Mouse (Mus musculus): ENCODE results near the gene Mecom. TPM values are rescaled to one million over a fixed set of nuclear protein-coding genes. Genes with fewer than 3 reads are reported as not detected.
A peak's percentile ranks its signal among the peaks of the same experiment; 100 is the strongest.

Gene Mecom
- polyA plus RNA-seq, 1 experiment: 7.3 TPM

GRCm38 (mm10) chr3:30104515-30105098, 443.2 kb downstream of the Mecom start:
- no peak for DNase-seq (ENCODE audit: low read depth)
- no peak for TF ChIP-seq POLR2A (IDR thresholded peaks at IDR 0.05; ENCODE audit: borderline replicate concordance, extremely low read depth, insufficient read depth, insufficient read length, poor library complexity, severe bottlenecking)
- no peak for TF ChIP-seq CTCF (IDR thresholded peaks at IDR 0.05; ENCODE audit: borderline replicate concordance, extremely low read depth, insufficient read depth, insufficient read length)

- DNase-seq (ENCODE audit: low read depth): no peak
- no peak for TF ChIP-seq POLR2A (IDR thresholded peaks at IDR 0.05; ENCODE audit: borderline replicate concordance, extremely low read depth, insufficient read depth, insufficient read length, poor library complexity, severe bottlenecking)
- no peak for TF ChIP-seq CTCF (IDR thresholded peaks at IDR 0.05; ENCODE audit: borderline replicate concordance, extremely low read depth, insufficient read depth, insufficient read length)
Observed at GRCm38 (mm10) chr3:30101146-30101545, 446.7 kb downstream of the Mecom start.

GRCm38 (mm10) chr3:30097713-30098112, 450.1 kb downstream of the Mecom start:
- TF ChIP-seq CTCF (IDR thresholded peaks at IDR 0.05; ENCODE audit: borderline replicate concordance, extremely low read depth, insufficient read depth, insufficient read length): no peak
- TF ChIP-seq POLR2A (IDR thresholded peaks at IDR 0.05; ENCODE audit: borderline replicate concordance, extremely low read depth, insufficient read depth, insufficient read length, poor library complexity, severe bottlenecking): no peak
- DNase-seq (ENCODE audit: low read depth): no peak

- no peak for DNase-seq (ENCODE audit: low read depth)
- TF ChIP-seq POLR2A (IDR thresholded peaks at IDR 0.05; ENCODE audit: borderline replicate concordance, extremely low read depth, insufficient read depth, insufficient read length, poor library complexity, severe bottlenecking) (no peak), CTCF (IDR thresholded peaks at IDR 0.05; ENCODE audit: borderline replicate concordance, extremely low read depth, insufficient read depth, insufficient read length) (no peak)
Observed at GRCm38 (mm10) chr3:30097129-30097528, 450.7 kb downstream of the Mecom start.

GRCm38 (mm10) chr3:30093005-30093404, 454.8 kb downstream of the Mecom start:
- TF ChIP-seq POLR2A (IDR thresholded peaks at IDR 0.05; ENCODE audit: borderline replicate concordance, extremely low read depth, insufficient read depth, insufficient read length, poor library complexity, severe bottlenecking) (no peak), CTCF (IDR thresholded peaks at IDR 0.05; ENCODE audit: borderline replicate concordance, extremely low read depth, insufficient read depth, insufficient read length) (no peak)
- no peak for DNase-seq (ENCODE audit: low read depth)

GRCm38 (mm10) chr3:30092481-30092880, 455.3 kb downstream of the Mecom start:
- no peak for DNase-seq (ENCODE audit: low read depth)

GRCm38 (mm10) chr3:30091860-30092259, 455.9 kb downstream of the Mecom start:
- no peak for DNase-seq (ENCODE audit: low read depth)
- TF ChIP-seq POLR2A (IDR thresholded peaks at IDR 0.05; ENCODE audit: borderline replicate concordance, extremely low read depth, insufficient read depth, insufficient read length, poor library complexity, severe bottlenecking): no peak
- TF ChIP-seq CTCF (IDR thresholded peaks at IDR 0.05; ENCODE audit: borderline replicate concordance, extremely low read depth, insufficient read depth, insufficient read length): no peak

More at GRCm38 (mm10) chr3:30092481-30092880, 455.3 kb downstream of the Mecom start:
- no peak for TF ChIP-seq CTCF (IDR thresholded peaks at IDR 0.05; ENCODE audit: borderline replicate concordance, extremely low read depth, insufficient read depth, insufficient read length)
- TF ChIP-seq POLR2A (IDR thresholded peaks at IDR 0.05; ENCODE audit: borderline replicate concordance, extremely low read depth, insufficient read depth, insufficient read length, poor library complexity, severe bottlenecking): no peak

- DNase-seq (ENCODE audit: low read depth): no peak
- no peak for TF ChIP-seq POLR2A (IDR thresholded peaks at IDR 0.05; ENCODE audit: borderline replicate concordance, extremely low read depth, insufficient read depth, insufficient read length, poor library complexity, severe bottlenecking)
- no peak for TF ChIP-seq CTCF (IDR thresholded peaks at IDR 0.05; ENCODE audit: borderline replicate concordance, extremely low read depth, insufficient read depth, insufficient read length)
Observed at GRCm38 (mm10) chr3:30091401-30091800, 456.4 kb downstream of the Mecom start.

- DNase-seq (ENCODE audit: low read depth): no peak
- TF ChIP-seq CTCF (IDR thresholded peaks at IDR 0.05; ENCODE audit: borderline replicate concordance, extremely low read depth, insufficient read depth, insufficient read length): no peak
- no peak for TF ChIP-seq POLR2A (IDR thresholded peaks at IDR 0.05; ENCODE audit: borderline replicate concordance, extremely low read depth, insufficient read depth, insufficient read length, poor library complexity, severe bottlenecking)
Observed at GRCm38 (mm10) chr3:30086139-30086538, 461.7 kb downstream of the Mecom start.

GRCm38 (mm10) chr3:30083842-30084241, 464.0 kb downstream of the Mecom start:
- TF ChIP-seq POLR2A (IDR thresholded peaks at IDR 0.05; ENCODE audit: borderline replicate concordance, extremely low read depth, insufficient read depth, insufficient read length, poor library complexity, severe bottlenecking) (no peak), CTCF (IDR thresholded peaks at IDR 0.05; ENCODE audit: borderline replicate concordance, extremely low read depth, insufficient read depth, insufficient read length) (no peak)
- DNase-seq (ENCODE audit: low read depth): no peak

GRCm38 (mm10) chr3:30083268-30083667, 464.5 kb downstream of the Mecom start:
- TF ChIP-seq POLR2A (IDR thresholded peaks at IDR 0.05; ENCODE audit: borderline replicate concordance, extremely low read depth, insufficient read depth, insufficient read length, poor library complexity, severe bottlenecking) (no peak), CTCF (IDR thresholded peaks at IDR 0.05; ENCODE audit: borderline replicate concordance, extremely low read depth, insufficient read depth, insufficient read length) (no peak)
- DNase-seq (ENCODE audit: low read depth): no peak

GRCm38 (mm10) chr3:30080827-30081226, 467.0 kb downstream of the Mecom start:
- TF ChIP-seq CTCF (IDR thresholded peaks at IDR 0.05; ENCODE audit: borderline replicate concordance, extremely low read depth, insufficient read depth, insufficient read length): no peak
- peak; percentile 40 for DNase-seq (ENCODE audit: low read depth)

All from brain, embryonic 14.5 days (tissue).